Mouse (Mus musculus) thymus, adult 2 months (tissue): Measurements from ENCODE around the gene Dnah8. TPM values are rescaled to one million over a fixed set of nuclear protein-coding genes. Genes with fewer than 3 reads are reported as not detected.

Experiments
- DNase-seq: peaks from one replicate; pipeline ENCODE4 v3.0.0; 2021
- H3K27ac ChIP-seq: fragments of 200-500 bp; 2 replicates; pipeline ENCODE4 v1.5.1; 2012; ENCODE audit warnings: low read length, control low read depth; ENCODE audit not compliant: control insufficient read depth, insufficient read depth
- H3K27me3 ChIP-seq: fragments of 200-500 bp; 2 replicates; pipeline ENCODE4 v1.6.1; 2012; ENCODE audit warnings: mild to moderate bottlenecking, low read length, moderate library complexity, mixed read lengths; ENCODE audit not compliant: control insufficient read depth, insufficient read depth
- H3K36me3 ChIP-seq: fragments of 200-500 bp; 2 replicates; pipeline ENCODE4 v1.6.1; 2012; ENCODE audit warnings: mild to moderate bottlenecking, low read length, moderate library complexity; ENCODE audit not compliant: control insufficient read depth, insufficient read depth
- H3K4me1 ChIP-seq: fragments of 200-500 bp; replicated peaks from 2 replicates; pipeline ENCODE4 v1.6.1; 2012; ENCODE audit warnings: low read length; ENCODE audit not compliant: control insufficient read depth, insufficient read depth
- H3K4me3 ChIP-seq: fragments of 200-500 bp; 2 replicates; pipeline ENCODE4 v1.5.1; 2012; ENCODE audit warnings: mild to moderate bottlenecking, low read length, control low read depth, moderate library complexity; ENCODE audit not compliant: control insufficient read depth, insufficient read depth
- CTCF ChIP-seq: fragments of 200-500 bp; IDR thresholded peaks from 2 replicates; pipeline ENCODE4 v1.5.1; 2012; ENCODE audit warnings: mild to moderate bottlenecking, control low read depth, low read length, moderate library complexity, borderline replicate concordance; ENCODE audit not compliant: control insufficient read depth, poor library complexity, insufficient read depth; ENCODE audit errors: extremely low read depth
- POLR2A ChIP-seq: fragments of 200-500 bp; IDR thresholded peaks from 2 replicates; pipeline ENCODE4 v1.6.1; 2012; ENCODE audit warnings: mild to moderate bottlenecking, low read length, control low read depth, moderate library complexity; ENCODE audit not compliant: control insufficient read depth, poor library complexity, insufficient read depth; ENCODE audit errors: extremely low read depth
- WGBS: fragments of 180-500 bp; shearing (Covaris S2); methylation state at CpG from one replicate; pipeline ENCODE4 v1.1.7; 2018; 5-methylcytosine and 5-hydroxymethylcytosine counted together
- polyA plus RNA-seq: library from polyadenylated mRNA; depleted of rRNA; stranded (reverse); fragments of >200 nt; gene quantifications from 2 replicates; pipeline ENCODE4 v1.2.3, GENCODE M21; 2012

Dnah8 gene
- polyA plus RNA-seq, 1 experiment, result 58.4 TPM

- Histone ChIP-seq H3K27me3 (no peaks in the 10 kb centered on the region), H3K36me3 (peaks cover 58% of the 10 kb centered on the region), H3K27ac (no peak overlapping the region), H3K4me1 (no peaks in the 10 kb centered on the region), H3K4me3 (no peak overlapping the region)
- no peak for TF ChIP-seq POLR2A
- TF ChIP-seq CTCF, result no peak
- DNase-seq, result no peak
- 96% methylated on average over 5 of the region's 5 CpGs for WGBS
Observed at GRCm38 (mm10) chr17:30598300-30598699, 25.9 kb upstream of the Dnah8 start.

- H3K36me3 ChIP-seq, result peaks cover 39% of the 10 kb centered on the region
- TF ChIP-seq POLR2A (no peak), CTCF (no peak)
- no peaks in the 10 kb centered on the region for H3K27me3 ChIP-seq
- 97% methylated on average over 14 of the region's 14 CpGs for WGBS
- no peak for DNase-seq
- no peak overlapping the region for H3K4me3 ChIP-seq
- no peak overlapping the region for H3K27ac ChIP-seq
- no peaks in the 10 kb centered on the region for H3K4me1 ChIP-seq
Observed at GRCm38 (mm10) chr17:30602175-30602574, 22.0 kb upstream of the Dnah8 start.

DNA sequence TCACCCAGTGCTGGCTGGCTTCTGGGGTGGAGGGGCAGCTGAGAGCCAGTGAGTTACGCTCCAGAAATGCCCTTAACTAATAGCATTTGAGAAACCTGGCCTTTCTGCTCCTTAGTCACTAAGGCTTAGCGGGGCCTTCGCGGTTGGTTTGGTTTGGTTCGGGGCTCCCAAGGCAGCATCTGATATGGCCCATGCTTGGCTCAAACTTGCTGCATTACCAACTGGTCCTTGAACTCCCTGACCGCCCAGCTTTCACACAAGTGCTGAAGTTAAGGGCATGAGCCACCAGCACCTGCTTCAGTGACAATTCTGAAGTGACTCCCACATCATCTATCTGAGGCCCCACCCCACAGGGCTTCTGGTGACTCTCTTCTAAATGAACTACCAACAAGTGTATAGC, 19.9 kb upstream of the Dnah8 start:
- DNase-seq, result no peak
- WGBS, result 96% methylated on average over 6 of the region's 6 CpGs
- TF ChIP-seq CTCF (no peak), POLR2A (no peak)
- Histone ChIP-seq H3K4me3 (no peak overlapping the region), H3K27ac (no peak overlapping the region), H3K4me1 (no peaks in the 10 kb centered on the region), H3K27me3 (no peaks in the 10 kb centered on the region), H3K36me3 (peaks cover 20% of the 10 kb centered on the region)

DNA sequence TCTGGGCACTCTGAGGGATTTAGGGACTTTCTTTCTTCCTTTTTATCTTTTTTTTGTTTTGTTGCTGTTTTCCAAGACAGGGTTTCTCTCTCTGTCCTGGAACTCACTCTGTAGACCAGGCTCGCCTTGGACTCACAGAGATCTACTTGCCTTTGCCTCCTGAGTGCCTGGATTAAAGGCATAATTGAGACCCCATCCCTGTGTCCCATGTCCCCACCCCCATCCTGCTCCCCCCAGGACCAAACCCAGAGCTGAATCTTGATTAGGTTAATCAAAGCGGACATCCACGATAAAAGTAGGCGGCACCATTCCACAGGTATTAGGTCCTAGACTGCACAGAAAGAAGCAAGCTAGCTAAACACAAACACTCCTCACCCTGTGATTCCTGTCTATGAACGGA, 19.2 kb upstream of the Dnah8 start:
- Histone ChIP-seq H3K27me3 (no peaks in the 10 kb centered on the region), H3K36me3 (peaks cover 17% of the 10 kb centered on the region), H3K4me1 (no peaks in the 10 kb centered on the region), H3K4me3 (no peak overlapping the region), H3K27ac (no peak overlapping the region)
- DNase-seq, result no peak
- TF ChIP-seq POLR2A (no peak), CTCF (no peak)
- 96% methylated on average over 5 of the region's 5 CpGs for WGBS

DNA sequence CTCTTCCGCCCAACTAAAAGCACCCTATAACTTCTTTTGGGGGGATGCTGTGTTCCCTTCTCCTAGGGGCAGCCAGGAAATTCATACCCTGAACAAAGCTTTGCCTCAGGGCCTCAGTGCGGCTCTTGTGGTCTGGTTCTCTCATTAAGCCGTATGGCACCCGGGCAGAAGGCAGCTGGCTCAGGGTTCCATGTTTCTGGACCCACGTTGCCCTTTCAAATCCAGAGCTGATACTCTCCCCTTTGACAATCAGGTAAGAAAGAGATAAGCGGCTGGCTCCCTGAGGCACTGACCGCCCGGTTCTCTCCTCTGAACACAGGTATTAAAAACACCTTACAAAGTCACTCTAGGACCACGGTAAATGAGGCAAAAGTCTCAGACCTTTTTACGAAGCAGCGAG, 17.9 kb upstream of the Dnah8 start:
- no peak overlapping the region for H3K4me3 ChIP-seq
- H3K4me1 ChIP-seq, result no peaks in the 10 kb centered on the region
- 97% methylated on average over 11 of the region's 11 CpGs for WGBS
- no peak for DNase-seq
- no peaks in the 10 kb centered on the region for H3K27me3 ChIP-seq
- TF ChIP-seq CTCF (no peak), POLR2A (no peak)
- no peak overlapping the region for H3K27ac ChIP-seq
- peaks cover 13% of the 10 kb centered on the region for H3K36me3 ChIP-seq

DNA sequence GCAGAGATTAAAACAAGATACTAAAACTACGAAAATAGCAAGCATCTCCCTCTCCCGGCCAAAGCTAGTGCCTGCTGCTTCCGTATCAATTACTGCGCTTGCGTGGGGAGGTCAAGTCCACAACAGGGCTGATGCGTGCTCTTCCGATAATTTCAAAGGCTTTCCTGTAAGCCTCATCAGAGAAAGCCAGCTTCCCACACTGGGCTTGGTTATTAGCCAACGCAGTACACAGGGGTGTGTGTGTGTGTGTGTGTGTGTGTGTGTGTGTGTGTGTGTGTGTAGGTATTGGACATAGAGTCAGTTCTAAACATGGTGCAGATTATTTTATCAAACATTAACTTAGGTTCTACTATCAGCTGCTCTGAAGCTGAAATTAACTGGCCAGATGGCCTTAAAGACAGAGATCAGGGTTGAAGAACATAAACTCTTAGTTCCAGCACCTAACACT, 17.5 kb upstream of the Dnah8 start:
- Histone ChIP-seq H3K27me3 (no peaks in the 10 kb centered on the region), H3K27ac (no peak overlapping the region), H3K4me3 (no peak overlapping the region), H3K4me1 (no peaks in the 10 kb centered on the region), H3K36me3 (peaks cover 13% of the 10 kb centered on the region)
- DNase-seq, result no peak
- WGBS, result 97% methylated on average over 8 of the region's 8 CpGs
- TF ChIP-seq CTCF (no peak), POLR2A (no peak)

GRCm38 (mm10) chr17:30607330-30607729, 16.8 kb upstream of the Dnah8 start:
- 99% methylated on average over 7 of the region's 7 CpGs for WGBS
- no peak for DNase-seq
- H3K4me1 ChIP-seq, result 0 out of 2 replicates have a peak, but pooled peaks cover 2% of the 10 kb centered on the region
- no peak overlapping the region for H3K4me3 ChIP-seq
- TF ChIP-seq POLR2A (no peak), CTCF (no peak)
- no peaks in the 10 kb centered on the region for H3K27me3 ChIP-seq
- H3K27ac ChIP-seq, result no peak overlapping the region
- H3K36me3 ChIP-seq, result peaks cover 13% of the 10 kb centered on the region
